Mouse (Mus musculus) forebrain, embryonic 15.5 days (tissue): ENCODE measurements around the gene Rack1. TPM values are rescaled to one million over a fixed set of nuclear protein-coding genes. Genes with fewer than 3 reads are reported as not detected.
"Not testable (repeated sequence)": the region's sequence is repeated elsewhere in the genome, so short reads cannot be mapped to it uniquely, and the experiment has no call there.

ENCODE experiments used
- ATAC-seq: fragments of 200-750 bp; cut with Nextera tagmentation; replicated peaks from 2 replicates; pipeline ENCODE4 v1.8.0; 2017; ENCODE audit warnings: mild to moderate bottlenecking, moderate TSS enrichment, moderate library complexity
- H3K27ac ChIP-seq: fragments of 300-500 bp; sonication (generic); replicated peaks from 2 replicates; pipeline ENCODE4 v1.5.1; 2015; ENCODE audit warnings: mild to moderate bottlenecking, inconsistent platforms
- H3K27me3 ChIP-seq: fragments of 300-500 bp; sonication (generic); 2 replicates; pipeline ENCODE4 v1.6.1; 2015; ENCODE audit warnings: inconsistent platforms
- H3K36me3 ChIP-seq: fragments of 300-500 bp; sonication (generic); 2 replicates; pipeline ENCODE4 v1.6.1; 2015; ENCODE audit warnings: mild to moderate bottlenecking, inconsistent platforms
- H3K4me1 ChIP-seq: fragments of 300-500 bp; sonication (generic); 2 replicates; pipeline ENCODE4 v1.6.1; 2015; ENCODE audit warnings: inconsistent platforms
- H3K4me2 ChIP-seq: fragments of 300-500 bp; sonication (generic); replicated peaks from 2 replicates; pipeline ENCODE4 v1.6.1; 2015; ENCODE audit warnings: mild to moderate bottlenecking, inconsistent platforms
- H3K4me3 ChIP-seq: fragments of 300-500 bp; sonication (generic); 2 replicates; pipeline ENCODE4 v1.5.1; 2015; ENCODE audit warnings: mild to moderate bottlenecking, inconsistent platforms
- H3K9ac ChIP-seq: fragments of 300-500 bp; sonication (generic); replicated peaks from 2 replicates; pipeline ENCODE4 v1.6.1; 2015; ENCODE audit warnings: mild to moderate bottlenecking, inconsistent platforms
- H3K9me3 ChIP-seq: fragments of 300-500 bp; sonication (generic); 2 replicates; pipeline ENCODE4 v1.6.1; 2016; ENCODE audit warnings: inconsistent platforms
- WGBS: fragments of 180-500 bp; shearing (Covaris S2); methylation state at CpG from one replicate; pipeline ENCODE4 v1.1.7; 2015; ENCODE audit warnings: mixed read lengths; 5-methylcytosine and 5-hydroxymethylcytosine counted together
- polyA plus RNA-seq: library from polyadenylated mRNA; unstranded; fragments of >200 nt; fragmentation: Nextera tagmentation; extraction: Ambion mirVana; gene quantifications from 2 replicates; pipeline ENCODE4 v1.2.1, GENCODE M21; 2015

Gene Rack1
- polyA plus RNA-seq = 475 and 481 TPM in 2 replicates

DNA sequence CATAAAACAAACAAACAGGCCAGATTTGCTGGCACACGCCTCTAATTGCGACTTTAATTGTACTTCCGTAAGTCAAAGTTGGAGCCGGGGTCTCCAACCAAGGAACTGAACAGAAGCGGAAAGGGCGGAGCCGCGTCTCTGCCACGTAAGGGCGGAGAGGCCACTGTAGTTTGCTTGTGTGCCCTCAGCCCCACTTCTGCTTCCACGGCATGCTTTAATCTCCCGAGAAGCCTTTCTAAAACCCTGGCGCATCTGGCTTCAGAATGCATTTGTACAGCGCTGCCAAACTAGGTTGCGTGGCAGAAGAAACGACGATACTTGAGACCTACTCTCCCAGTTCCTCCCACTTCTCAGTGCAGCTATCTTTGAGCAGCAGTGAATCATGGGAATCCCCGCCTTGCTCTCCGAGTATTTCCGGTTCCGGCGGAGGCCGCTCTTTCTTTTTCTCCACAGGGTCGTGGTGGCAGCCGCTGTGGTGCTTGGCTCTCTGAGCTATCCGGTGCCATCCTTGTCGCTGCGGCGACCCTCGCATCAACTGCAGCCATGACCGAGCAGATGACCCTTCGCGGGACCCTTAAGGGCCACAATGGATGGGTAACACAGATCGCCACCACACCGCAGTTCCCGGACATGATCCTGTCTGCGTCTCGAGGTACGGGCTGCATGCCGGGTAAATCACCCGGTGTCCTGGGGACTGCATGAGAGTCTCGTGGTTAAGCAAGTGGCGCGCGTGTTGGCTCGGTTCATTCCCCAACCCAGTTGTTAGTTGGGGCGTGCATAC lies at the start of gene Rack1:
TSS of gene Rack1 (plus strand) at position 412 of the 781 bp plus-strand sequence.
- ATAC-seq = peak; percentile 94
- H3K36me3 ChIP-seq = peaks cover 33% of the 10 kb centered on the region
- H3K9me3 ChIP-seq = no peaks in the 10 kb centered on the region
- no peaks in the 10 kb centered on the region for H3K27me3 ChIP-seq
- WGBS = under 1% methylated on average over 47 of the region's 47 CpGs
- H3K4me2 ChIP-seq = peak within 1 kb of the TSS; percentile 93
- peaks cover 42% of the 10 kb centered on the region for H3K4me1 ChIP-seq
- H3K4me3 ChIP-seq = peak within 1 kb of the TSS; percentile 88
- H3K27ac ChIP-seq = peak within 1 kb of the TSS; percentile 98
- peak within 1 kb of the TSS; percentile 77 for H3K9ac ChIP-seq

DNA sequence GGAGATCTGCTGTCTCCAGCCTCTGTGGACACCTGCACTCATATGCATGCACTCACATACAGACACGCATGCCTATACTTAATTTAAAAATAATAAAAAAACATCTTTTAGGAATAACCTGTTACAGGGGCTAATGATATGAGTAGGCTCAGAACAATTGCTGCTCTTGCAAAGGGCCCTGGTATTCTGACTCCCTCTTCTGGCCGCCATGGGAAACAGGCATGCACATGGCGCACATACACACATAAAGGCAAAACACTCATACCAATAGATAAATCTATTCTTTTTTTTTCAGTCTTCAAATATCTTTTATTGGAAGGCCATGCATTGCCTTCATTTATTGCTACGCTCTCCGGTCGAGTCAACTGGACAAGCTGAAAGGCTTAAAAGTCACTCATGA lies 49.7 kb upstream of the Rack1 start:
- no peak overlapping the region for H3K4me3 ChIP-seq
- H3K36me3 ChIP-seq = no peaks in the 10 kb centered on the region
- 97% methylated on average over 6 of the region's 6 CpGs for WGBS
- no peak overlapping the region for H3K27ac ChIP-seq
- H3K27me3 ChIP-seq = no peaks in the 10 kb centered on the region
- H3K9ac ChIP-seq = no peak overlapping the region
- ATAC-seq = no peak
- no peak overlapping the region for H3K4me2 ChIP-seq
- no peaks in the 10 kb centered on the region for H3K4me1 ChIP-seq
- H3K9me3 ChIP-seq = no peaks in the 10 kb centered on the region

DNA sequence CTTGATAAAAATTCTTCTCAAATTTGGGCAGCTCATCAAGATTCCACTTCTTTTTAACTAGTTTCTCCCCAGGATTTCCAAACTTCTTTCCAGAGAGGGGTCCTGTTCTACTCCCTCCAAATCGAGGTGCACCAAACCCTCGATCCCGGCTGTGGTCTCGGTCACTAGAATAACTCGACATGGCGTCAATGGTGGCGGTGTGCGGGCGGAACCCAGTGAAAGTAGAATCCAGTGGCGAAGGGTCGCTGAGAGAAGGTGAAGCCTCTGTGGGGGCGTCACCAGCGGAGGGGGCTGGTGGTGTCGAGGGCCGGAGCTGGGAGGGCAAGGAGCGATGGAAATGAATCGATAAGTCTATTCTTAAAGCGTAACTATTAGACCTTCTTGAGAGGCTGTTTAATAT lies 46.6 kb upstream of the Rack1 start:
- H3K36me3 ChIP-seq, H3K27me3 ChIP-seq, H3K27ac ChIP-seq, H3K4me3 ChIP-seq, H3K9me3 ChIP-seq, H3K9ac ChIP-seq, H3K4me2 ChIP-seq, ATAC-seq, H3K4me1 ChIP-seq: not testable (repeated sequence)
- WGBS = 92% methylated on average over 18 of the region's 18 CpGs

GRCm38 (mm10) chr11:48759021-48759420 lies 41.1 kb upstream of the Rack1 start:
- WGBS = 90% methylated on average over 8 of the region's 8 CpGs
- H3K9ac ChIP-seq = no peak overlapping the region
- H3K27ac ChIP-seq = no peak overlapping the region
- no peak for ATAC-seq
- no peaks in the 10 kb centered on the region for H3K9me3 ChIP-seq
- H3K4me3 ChIP-seq = no peak overlapping the region
- no peak overlapping the region for H3K4me2 ChIP-seq
- H3K4me1 ChIP-seq = no peaks in the 10 kb centered on the region
- no peaks in the 10 kb centered on the region for H3K36me3 ChIP-seq
- no peaks in the 10 kb centered on the region for H3K27me3 ChIP-seq

GRCm38 (mm10) chr11:48764119-48764518 lies 36.0 kb upstream of the Rack1 start:
- ATAC-seq = no peak
- no peak overlapping the region for H3K4me3 ChIP-seq
- H3K4me2 ChIP-seq = no peak overlapping the region
- H3K9me3 ChIP-seq = no peaks in the 10 kb centered on the region
- no peak overlapping the region for H3K27ac ChIP-seq
- no peaks in the 10 kb centered on the region for H3K36me3 ChIP-seq
- 91% methylated on average over 9 of the region's 9 CpGs for WGBS
- H3K27me3 ChIP-seq = no peaks in the 10 kb centered on the region
- no peaks in the 10 kb centered on the region for H3K4me1 ChIP-seq
- H3K9ac ChIP-seq = no peak overlapping the region

GRCm38 (mm10) chr11:48767195-48767876 lies 32.8 kb upstream of the Rack1 start:
- ATAC-seq = no peak
- WGBS = 89% methylated on average over 14 of the region's 14 CpGs
- Histone ChIP-seq H3K4me1 (no peaks in the 10 kb centered on the region), H3K36me3 (no peaks in the 10 kb centered on the region), H3K27ac (no peak overlapping the region), H3K9ac (no peak overlapping the region), H3K9me3 (no peaks in the 10 kb centered on the region), H3K4me3 (no peak overlapping the region), H3K4me2 (no peak overlapping the region), H3K27me3 (no peaks in the 10 kb centered on the region)

DNA sequence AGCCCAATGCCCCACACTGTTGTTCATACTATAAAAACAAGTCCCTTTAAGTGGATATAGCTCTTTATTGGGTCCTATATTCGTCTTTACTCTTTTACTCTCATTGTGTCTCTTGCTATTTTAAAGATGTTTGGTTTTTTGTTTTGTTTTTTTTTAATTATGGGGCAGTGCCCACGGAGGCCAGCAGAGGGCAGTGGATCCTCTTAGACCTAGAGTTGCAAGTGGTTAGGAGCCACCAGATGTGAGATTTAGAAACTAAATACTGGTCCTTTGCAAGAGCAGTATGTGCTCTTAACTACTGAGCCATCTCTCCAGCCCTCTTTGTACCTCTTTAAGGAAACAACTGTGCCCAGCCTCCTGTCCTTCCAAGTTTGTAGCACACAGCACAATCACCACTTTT lies 28.4 kb upstream of the Rack1 start:
- H3K9me3 ChIP-seq = no peaks in the 10 kb centered on the region
- no peak overlapping the region for H3K27ac ChIP-seq
- H3K27me3 ChIP-seq = no peaks in the 10 kb centered on the region
- no peak for ATAC-seq
- H3K9ac ChIP-seq = no peak overlapping the region
- H3K4me1 ChIP-seq = peaks cover 6% of the 10 kb centered on the region
- no peak overlapping the region for H3K4me2 ChIP-seq
- WGBS = 5% methylated on average over 2 of the region's 2 CpGs
- no peak overlapping the region for H3K4me3 ChIP-seq
- no peaks in the 10 kb centered on the region for H3K36me3 ChIP-seq

DNA sequence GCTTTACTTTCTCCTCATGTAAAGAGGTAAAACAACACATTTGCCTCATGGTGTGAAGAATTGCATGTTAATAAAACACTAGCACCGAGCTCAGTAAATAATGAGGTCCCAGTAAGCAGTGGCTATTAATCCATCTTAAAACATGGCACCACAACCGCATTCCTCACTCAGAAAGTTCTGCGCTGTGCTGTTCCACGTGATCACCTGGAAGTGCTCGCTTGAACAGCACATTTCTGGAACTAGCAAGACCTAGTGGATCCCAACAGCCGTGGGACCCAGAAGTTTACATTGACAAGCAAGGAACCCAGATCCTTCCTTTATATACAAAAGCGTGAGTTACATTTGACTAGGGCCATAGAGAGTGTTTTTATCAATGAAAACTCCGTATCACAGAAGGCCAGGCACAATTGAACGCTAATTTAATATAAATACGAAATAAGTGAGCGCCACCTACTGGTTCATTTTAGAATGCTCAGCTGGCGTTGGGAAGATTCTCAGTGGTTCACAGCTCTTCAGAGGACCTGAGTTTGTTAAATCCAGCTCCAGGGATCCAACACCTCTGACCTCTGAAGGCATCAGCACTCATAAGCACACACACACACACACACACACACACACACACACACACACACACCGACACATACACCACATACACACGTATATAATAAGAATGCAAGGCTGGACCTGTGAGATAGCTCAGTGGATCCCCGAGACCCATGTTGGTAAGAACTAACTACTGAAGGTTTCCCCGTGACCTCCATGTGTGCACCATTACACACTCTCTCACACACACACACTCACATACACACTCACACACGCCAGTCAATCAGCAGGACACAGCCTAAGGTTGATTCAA lies 25.5 kb upstream of the Rack1 start:
- H3K27me3 ChIP-seq = no peaks in the 10 kb centered on the region

GRCm38 (mm10) chr11:48775483-48775882 lies 24.6 kb upstream of the Rack1 start:
- no peaks in the 10 kb centered on the region for H3K27me3 ChIP-seq
- peaks cover 6% of the 10 kb centered on the region for H3K4me1 ChIP-seq
- H3K4me2 ChIP-seq = no peak overlapping the region; the same call in 1 of the 2 replicates
- H3K9me3 ChIP-seq = no peaks in the 10 kb centered on the region
- 2% methylated on average over 7 of the region's 7 CpGs for WGBS
- ATAC-seq = peak; percentile 28; the same call in 1 of the 2 replicates
- no peak overlapping the region for H3K4me3 ChIP-seq
- no peak overlapping the region for H3K9ac ChIP-seq
- H3K36me3 ChIP-seq = no peaks in the 10 kb centered on the region
- no peak overlapping the region for H3K27ac ChIP-seq

More for the DNA sequence above, 25.5 kb upstream of the Rack1 start:
- WGBS = 34% methylated on average over 17 of the region's 17 CpGs
- peak; percentile 44 for ATAC-seq
- Histone ChIP-seq H3K27ac (no peak overlapping the region), H3K4me1 (peaks cover 6% of the 10 kb centered on the region), H3K36me3 (no peaks in the 10 kb centered on the region), H3K4me3 (0 out of 2 replicates have a peak overlapping the region, but pooled peaks have one; percentile 6), H3K4me2 (peak overlapping the region; percentile 37), H3K9ac (no peak overlapping the region), H3K9me3 (no peaks in the 10 kb centered on the region)

DNA sequence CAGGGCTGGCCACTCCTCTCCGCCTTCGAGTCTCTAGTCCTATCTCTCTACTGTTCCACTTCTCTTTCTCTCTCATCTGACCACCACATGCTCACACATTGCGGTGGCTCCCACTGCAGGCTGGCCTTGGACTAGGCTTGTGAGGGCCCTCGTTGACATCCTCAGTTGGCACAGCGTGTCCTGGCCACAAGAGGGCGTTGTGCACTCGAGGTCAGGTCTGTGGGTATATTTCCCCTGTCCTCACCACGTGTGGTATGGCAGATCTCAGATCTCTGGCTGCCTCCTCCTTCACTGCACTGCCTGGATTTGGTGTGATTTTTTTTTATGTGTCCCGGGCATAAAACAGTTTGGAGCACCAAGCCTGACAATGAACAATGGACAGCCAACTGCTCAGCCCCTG lies 23.5 kb upstream of the Rack1 start:
- 54% methylated on average over 9 of the region's 9 CpGs for WGBS
- no peak overlapping the region for H3K4me2 ChIP-seq
- peaks cover 6% of the 10 kb centered on the region for H3K4me1 ChIP-seq
- H3K9me3 ChIP-seq = no peaks in the 10 kb centered on the region
- no peak overlapping the region for H3K9ac ChIP-seq
- no peak overlapping the region for H3K27ac ChIP-seq
- H3K36me3 ChIP-seq = no peaks in the 10 kb centered on the region
- ATAC-seq = peak; percentile 15; the same call in 1 of the 2 replicates
- H3K4me3 ChIP-seq = no peak overlapping the region
- no peaks in the 10 kb centered on the region for H3K27me3 ChIP-seq

- Histone ChIP-seq H3K9me3 (no peaks in the 10 kb centered on the region), H3K9ac (no peak overlapping the region), H3K27ac (no peak overlapping the region), H3K36me3 (no peaks in the 10 kb centered on the region), H3K4me3 (no peak overlapping the region), H3K4me1 (peaks cover 6% of the 10 kb centered on the region), H3K4me2 (no peak overlapping the region), H3K27me3 (no peaks in the 10 kb centered on the region)
- ATAC-seq = no peak
- 89% methylated on average over 9 of the region's 9 CpGs for WGBS
Measured at GRCm38 (mm10) chr11:48777303-48777702, 22.8 kb upstream of the Rack1 start.

DNA sequence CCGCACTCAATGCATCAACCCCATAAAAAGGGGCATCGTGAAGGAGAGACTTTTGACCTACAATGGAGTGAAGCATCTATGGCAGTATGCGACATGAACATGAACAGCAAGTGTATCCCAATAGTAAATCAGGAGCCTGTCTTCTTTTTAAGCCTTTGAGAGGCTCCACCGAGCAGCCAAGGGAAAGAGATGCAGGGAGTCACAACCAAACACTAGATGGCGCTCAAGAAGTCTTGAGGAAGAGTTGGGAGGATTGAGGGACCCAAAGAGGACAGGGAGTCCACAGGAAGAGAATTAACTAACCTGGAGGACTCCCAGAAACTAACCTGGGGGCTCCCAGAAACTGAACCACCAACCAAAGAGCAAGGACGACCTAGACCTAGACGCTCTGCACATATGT lies 20.7 kb upstream of the Rack1 start:
- 37% methylated on average over 7 of the region's 7 CpGs for WGBS
- H3K27ac ChIP-seq = no peak overlapping the region
- H3K9me3 ChIP-seq = no peaks in the 10 kb centered on the region
- H3K4me3 ChIP-seq = no peak overlapping the region
- H3K4me2 ChIP-seq = no peak overlapping the region
- no peak overlapping the region for H3K9ac ChIP-seq
- H3K4me1 ChIP-seq = peaks cover 2% of the 10 kb centered on the region
- ATAC-seq = no peak
- no peaks in the 10 kb centered on the region for H3K36me3 ChIP-seq
- H3K27me3 ChIP-seq = no peaks in the 10 kb centered on the region
